Mouse (Mus musculus): ENCODE data around the gene Ccm2.
"Not testable (repeated sequence)": the region's sequence is repeated elsewhere in the genome, so short reads cannot be mapped to it uniquely, and the experiment has no call there.

The Ccm2 gene

GRCm38 (mm10) chr11:6546205-6547013 lies at the start of gene Ccm2:
Gene Ccm2 (plus strand): TSS chr11:6546887.
- DNase-seq (ENCODE audit: low read depth, low spot score): peak; percentile 88

DNA sequence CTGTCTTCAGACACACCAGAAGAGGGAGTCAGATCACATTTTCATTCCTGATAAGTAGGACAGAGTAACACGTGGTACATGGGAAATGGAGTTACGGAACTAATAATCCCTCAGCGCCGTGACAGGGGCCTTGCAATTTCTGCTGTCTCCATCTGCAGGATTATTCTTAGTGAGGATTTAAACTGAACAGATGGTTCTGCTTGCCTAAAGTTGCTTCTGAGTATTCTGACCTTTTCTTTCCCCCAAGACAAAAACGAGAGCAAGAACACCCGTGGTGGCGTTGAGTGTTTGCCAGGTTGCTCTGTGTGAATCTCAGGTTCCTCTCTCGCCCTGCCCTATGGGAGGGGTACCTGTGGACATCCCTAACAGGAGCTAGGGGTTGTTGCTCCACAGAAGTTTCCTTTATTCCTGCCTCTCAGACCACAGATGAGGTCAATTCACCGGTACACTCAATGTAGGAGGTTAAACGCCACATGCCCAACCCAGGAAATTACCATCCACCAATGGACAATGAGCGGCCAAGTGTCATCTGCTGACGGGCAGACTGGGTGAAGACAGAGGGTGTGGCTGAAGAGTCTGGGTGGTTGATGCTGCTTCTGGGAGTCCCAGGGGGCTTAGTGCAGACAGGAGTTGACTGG lies 49.3 kb upstream of the Ccm2 start:
- DNase-seq (ENCODE audit: low read depth, low spot score): no peak

GRCm38 (mm10) chr11:6502506-6502905 lies 44.2 kb upstream of the Ccm2 start:
- no peak for DNase-seq (ENCODE audit: low read depth, low spot score)

- no peak for DNase-seq (ENCODE audit: low read depth, low spot score)
These were observed 42.5 kb upstream of the Ccm2 start for GRCm38 (mm10) chr11:6504226-6504625.

- DNase-seq (ENCODE audit: low read depth, low spot score): no peak
These were observed 42.0 kb upstream of the Ccm2 start for GRCm38 (mm10) chr11:6504689-6505088.

DNA sequence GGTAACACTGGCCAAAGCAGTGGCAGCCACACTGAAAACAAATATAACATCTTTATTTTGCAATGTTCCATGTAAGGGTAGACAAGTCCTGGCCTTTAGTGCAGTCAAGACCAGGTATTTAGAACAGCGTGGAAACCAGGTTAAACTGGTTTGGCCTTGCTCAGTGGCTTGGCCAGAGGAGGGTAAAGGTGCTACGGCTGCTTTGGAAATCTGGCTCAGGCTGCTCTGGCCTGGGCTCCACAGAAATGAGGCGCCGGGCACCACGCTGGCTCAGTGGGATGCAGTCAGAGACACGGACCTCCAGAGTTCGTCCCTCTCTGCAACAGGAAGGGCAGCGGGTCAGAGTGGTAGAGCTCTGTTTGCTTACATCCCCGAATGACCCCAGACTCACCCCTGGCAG lies 40.2 kb upstream of the Ccm2 start:
- no peak for DNase-seq (ENCODE audit: low read depth, low spot score)

GRCm38 (mm10) chr11:6508269-6508876 lies 38.3 kb upstream of the Ccm2 start:
- DNase-seq (ENCODE audit: low read depth, low spot score): no peak

DNA sequence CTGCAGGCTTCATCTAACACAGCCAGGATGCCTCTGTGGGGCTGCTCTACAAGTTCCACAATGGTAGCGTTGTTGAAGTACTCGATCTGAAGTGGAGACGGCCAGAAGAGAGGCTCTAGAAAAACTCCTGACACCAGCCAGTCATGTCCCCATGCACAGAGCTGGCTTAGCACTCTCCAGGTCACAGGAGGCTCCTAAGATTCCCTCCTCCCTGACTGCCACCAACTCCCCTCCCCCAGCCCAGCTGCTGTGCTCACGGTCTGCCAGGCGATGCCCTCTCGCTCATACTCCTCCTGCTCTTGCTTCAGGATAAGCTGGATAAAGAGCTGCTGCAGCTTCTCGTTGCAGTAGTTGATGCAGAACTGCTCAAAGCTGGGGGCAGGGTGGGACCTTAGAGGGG lies 31.9 kb upstream of the Ccm2 start:
- no peak for DNase-seq (ENCODE audit: low read depth, low spot score)

- DNase-seq (ENCODE audit: low read depth, low spot score): no peak
These were observed 27.1 kb upstream of the Ccm2 start for GRCm38 (mm10) chr11:6519491-6520033.

DNA sequence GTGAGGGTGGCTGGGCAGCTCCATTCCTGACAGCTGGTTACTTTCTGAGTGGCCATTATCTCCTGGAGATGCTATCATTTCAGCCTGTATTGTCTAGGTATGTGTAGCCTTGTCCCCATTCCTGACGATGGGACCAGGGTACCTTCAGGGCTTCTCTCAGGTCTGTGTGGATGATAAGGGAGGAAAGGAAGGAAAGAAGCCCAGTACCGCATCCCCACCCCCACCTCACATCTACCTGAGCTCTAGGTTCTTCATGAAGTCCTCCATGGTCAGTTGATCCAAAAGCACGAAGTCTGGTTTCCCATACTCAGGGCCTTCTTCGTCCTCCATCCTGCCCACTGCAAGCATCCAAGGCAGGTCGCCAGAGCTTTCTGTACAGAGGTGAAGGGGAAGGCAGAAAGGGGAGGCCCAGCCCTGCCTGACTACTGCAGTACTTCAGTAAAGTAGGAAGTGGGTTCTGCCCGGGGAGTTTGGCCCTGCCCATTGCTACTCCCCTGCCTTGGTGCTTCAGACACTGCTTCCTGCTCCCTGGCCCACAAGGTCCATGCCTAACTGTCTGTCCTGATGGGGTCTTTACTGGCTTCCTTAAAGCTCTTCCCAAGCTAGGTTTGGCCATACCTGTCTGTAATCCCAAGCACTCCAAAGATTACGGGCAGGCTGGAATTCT lies 26.0 kb upstream of the Ccm2 start, which contains the start of gene Myo1g:
Gene Myo1g, minus strand, starts transcription at position 459 of the 667 bp plus-strand sequence.
- no peak for DNase-seq (ENCODE audit: low read depth, low spot score)

- no peak for DNase-seq (ENCODE audit: low read depth, low spot score)
These were observed 23.7 kb upstream of the Ccm2 start for GRCm38 (mm10) chr11:6522782-6523525.

DNA sequence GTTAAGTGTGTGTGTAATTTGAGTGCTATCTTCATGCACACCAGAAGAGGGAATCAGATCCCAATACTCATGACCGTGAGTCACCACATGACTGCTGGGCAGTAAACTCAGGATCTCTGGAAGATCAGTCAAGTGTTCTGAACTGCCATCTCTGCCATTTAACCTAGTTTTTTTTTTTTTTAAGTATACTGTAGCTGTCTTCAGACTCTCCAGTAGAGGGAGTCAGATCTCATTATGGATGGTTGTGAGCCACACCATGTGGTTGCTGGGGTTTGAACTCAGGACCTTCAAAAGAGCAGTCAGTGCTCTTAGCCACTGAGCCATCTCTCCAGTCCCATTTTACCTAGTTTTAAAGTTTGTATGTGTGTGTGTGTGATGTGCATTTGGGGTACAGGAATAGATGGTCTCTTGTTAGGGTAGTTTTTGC lies 23.0 kb upstream of the Ccm2 start:
- no peak for DNase-seq (ENCODE audit: low read depth, low spot score)

DNA sequence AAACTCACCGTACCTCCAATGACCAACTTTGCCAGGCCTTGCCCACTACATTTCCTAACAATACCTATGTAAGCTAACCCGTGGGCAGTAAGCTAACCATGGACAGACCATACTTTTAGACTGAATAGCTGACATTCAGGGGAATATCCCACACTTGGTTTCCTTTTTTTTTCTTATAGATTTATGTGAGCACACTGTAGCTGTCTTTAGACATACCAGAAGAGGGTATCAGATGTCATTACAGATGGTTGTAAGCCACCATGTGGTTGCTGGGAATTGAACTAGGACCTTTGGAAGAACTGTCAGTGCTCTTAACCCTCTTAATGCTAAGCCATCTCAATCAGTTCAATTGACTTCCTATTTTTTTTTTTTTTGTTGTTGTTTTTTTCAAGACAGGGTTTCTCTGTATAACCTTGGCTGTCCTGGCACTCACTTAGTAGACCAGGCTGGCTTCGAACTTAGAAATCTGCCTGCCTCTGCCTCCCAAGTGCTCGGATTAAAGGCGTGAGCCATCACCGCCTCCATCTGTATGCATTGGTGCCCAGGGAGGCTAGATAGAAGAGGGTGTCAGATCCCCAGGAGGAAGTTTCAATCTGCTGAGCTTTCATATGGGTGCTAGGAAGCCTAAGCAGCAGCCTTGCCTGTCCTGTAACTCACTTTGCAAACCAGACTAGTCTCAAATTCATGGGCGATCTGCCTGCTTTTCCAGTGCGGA lies 22.4 kb upstream of the Ccm2 start:
- no peak for DNase-seq (ENCODE audit: low read depth, low spot score)

DNA sequence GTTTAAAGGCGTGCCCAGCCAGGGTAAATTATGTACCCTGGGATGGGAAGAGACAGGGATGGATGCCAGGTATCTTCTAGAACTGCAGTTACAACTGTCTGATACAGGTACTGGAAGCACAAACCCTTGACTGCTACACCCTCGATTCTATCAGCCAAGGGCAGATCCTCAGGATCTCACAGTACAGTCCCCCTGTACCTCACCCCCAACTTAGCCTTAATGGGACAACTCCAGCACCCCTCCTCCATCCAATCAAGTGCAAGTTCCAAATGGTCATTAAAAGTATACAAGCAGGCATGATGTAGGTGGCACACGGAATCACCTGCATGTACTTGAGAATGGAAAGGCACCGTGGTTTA lies 21.8 kb upstream of the Ccm2 start:
- DNase-seq (ENCODE audit: low read depth, low spot score): no peak

DNA sequence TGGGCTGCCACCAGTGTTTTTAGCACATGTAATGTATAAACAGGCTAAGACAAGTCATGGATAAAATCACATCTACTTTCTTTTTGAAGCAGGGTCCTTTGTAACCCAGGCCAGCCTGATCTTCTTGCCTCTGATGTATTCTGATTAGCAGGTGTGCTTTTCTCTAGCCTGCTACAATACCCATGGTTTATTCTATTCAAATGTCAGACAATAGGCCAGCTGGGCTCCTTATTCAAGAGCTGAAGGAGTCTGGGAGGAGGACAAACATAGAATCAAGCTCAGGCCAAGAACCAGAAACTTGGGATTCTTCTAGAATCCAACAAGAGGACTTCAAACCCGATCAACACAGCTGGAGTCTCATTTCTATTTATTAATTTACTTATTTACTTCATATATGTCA lies 21.4 kb upstream of the Ccm2 start:
- DNase-seq (ENCODE audit: low read depth, low spot score): no peak

GRCm38 (mm10) chr11:6526526-6527255 lies 20.0 kb upstream of the Ccm2 start:
- DNase-seq (ENCODE audit: low read depth, low spot score): not testable (repeated sequence)

- DNase-seq (ENCODE audit: low read depth, low spot score): no peak
These were observed 19.2 kb upstream of the Ccm2 start for GRCm38 (mm10) chr11:6527256-6528185.

- DNase-seq (ENCODE audit: low read depth, low spot score): peak; percentile 95
These were observed 18.3 kb upstream of the Ccm2 start for GRCm38 (mm10) chr11:6528186-6529006.
